Mouse (Mus musculus): ENCODE measurements at regions not wholly inside any gene's neighbourhood (a gene's known extent, or its start where the extent isn't known, plus 50 kb on each side); places are given as distances from the start of the nearest gene placed in this dataset.
A peak's percentile ranks its signal among the peaks of the same experiment; 100 is the strongest.

DNA sequence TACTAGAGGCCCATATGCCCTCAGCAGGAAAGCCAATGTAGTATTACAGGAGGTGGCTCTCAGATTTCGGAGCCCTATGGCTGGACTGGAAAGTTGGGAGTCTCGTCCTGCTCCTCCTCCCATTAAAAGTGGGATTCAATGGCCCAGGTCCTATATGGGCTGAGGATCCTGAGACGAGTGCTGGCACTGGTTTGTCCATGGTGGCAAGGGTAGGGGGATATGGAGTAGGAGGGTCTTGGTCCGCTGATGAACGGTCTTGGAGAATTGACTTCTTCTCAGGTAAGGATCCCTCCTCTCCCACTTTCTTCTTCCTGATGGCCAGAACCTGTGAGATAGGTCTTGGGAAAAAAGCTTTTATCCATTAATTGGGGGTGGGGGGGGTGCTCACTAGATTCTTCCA lies 522.2 kb upstream of the Slc5a7 start:
- ATAC-seq (ENCODE audit: low FRiP score) = no peak
- WGBS = 88% methylated on average over 5 of the region's 5 CpGs
- H3K27me3 ChIP-seq = no peaks in the 10 kb centered on the region

DNA sequence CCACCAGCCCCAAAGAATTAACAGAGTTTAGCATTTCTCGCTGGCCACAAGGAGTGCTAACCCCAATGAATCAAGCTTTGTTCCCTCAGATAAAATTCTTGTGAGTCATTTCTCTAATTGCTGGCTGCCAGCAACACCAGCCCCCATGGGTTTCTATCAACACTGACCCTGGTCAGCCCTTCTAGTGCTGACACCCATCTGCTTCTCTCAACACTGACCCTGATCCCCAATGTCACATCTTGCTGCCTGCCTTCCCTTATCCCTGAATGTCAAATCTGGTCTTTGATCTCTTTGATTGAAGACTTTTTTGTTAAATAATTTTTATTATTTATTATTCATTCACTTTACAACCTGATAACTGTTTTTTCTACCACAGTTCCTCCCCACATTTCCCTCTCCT lies 554.8 kb upstream of the Slc5a7 start:
- no peak overlapping the region for H3K4me3 ChIP-seq
- H3K9me3 ChIP-seq (replicated peaks) = no peaks in the 10 kb centered on the region

More for the DNA sequence above, 522.2 kb upstream of the Slc5a7 start:
- Histone ChIP-seq H3K9me3 (replicated peaks) (no peaks in the 10 kb centered on the region), H3K9ac (no peak overlapping the region), H3K36me3 (no peaks in the 10 kb centered on the region), H3K4me1 (no peaks in the 10 kb centered on the region), H3K4me2 (replicated peaks) (no peak overlapping the region), H3K27ac (no peak overlapping the region), H3K4me3 (no peak overlapping the region)

GRCm38 (mm10) chr17:54896198-54896597 lies 549.0 kb upstream of the St6gal2 start:
- Histone ChIP-seq H3K4me3 (no peak overlapping the region), H3K4me2 (replicated peaks) (no peak overlapping the region), H3K36me3 (no peaks in the 10 kb centered on the region), H3K27me3 (no peaks in the 10 kb centered on the region), H3K9ac (no peak overlapping the region), H3K27ac (no peak overlapping the region), H3K4me1 (no peaks in the 10 kb centered on the region), H3K9me3 (replicated peaks) (no peaks in the 10 kb centered on the region)
- 46% methylated on average over 4 of the region's 4 CpGs for WGBS
- ATAC-seq (ENCODE audit: low FRiP score) = peak; percentile 38; the same call in 1 of the 2 replicates

More for the DNA sequence above, 554.8 kb upstream of the Slc5a7 start:
- 86% methylated on average over 1 of the region's 1 CpGs for WGBS
- Histone ChIP-seq H3K9ac (no peak overlapping the region), H3K27me3 (no peaks in the 10 kb centered on the region), H3K36me3 (no peaks in the 10 kb centered on the region), H3K4me2 (replicated peaks) (no peak overlapping the region), H3K4me1 (no peaks in the 10 kb centered on the region), H3K27ac (no peak overlapping the region)
- ATAC-seq (ENCODE audit: low FRiP score) = no peak

GRCm38 (mm10) chr17:54929181-54929715 lies 515.9 kb upstream of the St6gal2 start:
- Histone ChIP-seq H3K27me3 (no peaks in the 10 kb centered on the region), H3K4me2 (replicated peaks) (no peak overlapping the region), H3K4me1 (no peaks in the 10 kb centered on the region), H3K27ac (no peak overlapping the region), H3K9me3 (replicated peaks) (no peaks in the 10 kb centered on the region), H3K9ac (no peak overlapping the region), H3K36me3 (no peaks in the 10 kb centered on the region), H3K4me3 (no peak overlapping the region)
- 75% methylated on average over 3 of the region's 3 CpGs for WGBS
- no peak for ATAC-seq (ENCODE audit: low FRiP score)

GRCm38 (mm10) chr17:54943380-54944047 lies 501.7 kb upstream of the St6gal2 start:
- WGBS = 36% methylated on average over 3 of the region's 3 CpGs
- Histone ChIP-seq H3K27me3 (no peaks in the 10 kb centered on the region), H3K4me3 (no peak overlapping the region), H3K4me2 (replicated peaks) (no peak overlapping the region), H3K27ac (no peak overlapping the region), H3K9ac (no peak overlapping the region), H3K4me1 (0 out of 2 replicates have a peak, but pooled peaks cover 2% of the 10 kb centered on the region), H3K36me3 (no peaks in the 10 kb centered on the region), H3K9me3 (replicated peaks) (no peaks in the 10 kb centered on the region)
- ATAC-seq (ENCODE audit: low FRiP score) = no peak

DNA sequence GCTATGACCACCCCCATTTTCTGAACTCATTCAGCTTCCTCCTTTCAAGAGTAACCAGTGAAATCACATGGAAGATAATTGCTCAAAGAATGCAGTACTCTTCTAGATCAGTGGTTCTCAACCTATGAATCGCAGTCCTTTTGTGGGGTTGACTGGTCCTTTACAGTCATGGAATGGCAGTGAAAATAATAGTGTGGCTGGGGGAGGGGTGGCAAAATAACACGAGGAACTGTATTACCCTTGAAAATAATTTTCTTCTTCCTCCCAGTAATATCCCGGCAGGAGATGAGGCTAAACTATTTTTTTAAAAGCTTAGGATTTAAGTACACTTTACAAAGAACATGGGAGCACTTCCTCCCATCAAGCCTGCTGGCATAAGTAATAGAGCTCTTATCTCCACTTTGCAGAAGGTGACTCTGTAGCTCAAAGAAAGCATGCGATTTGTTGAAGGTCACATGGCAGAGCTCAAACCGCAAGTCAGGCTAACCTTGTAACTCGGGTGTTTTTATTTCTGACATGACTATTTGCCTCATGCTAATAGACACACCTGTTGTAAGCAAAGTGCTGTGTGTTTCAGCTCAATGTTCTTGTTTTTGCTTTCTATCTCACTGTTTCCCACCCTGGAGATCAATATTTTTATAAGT lies 500.8 kb upstream of the St6gal2 start:
- Histone ChIP-seq H3K27ac (no peak overlapping the region), H3K27me3 (no peaks in the 10 kb centered on the region), H3K9me3 (replicated peaks) (no peaks in the 10 kb centered on the region), H3K36me3 (no peaks in the 10 kb centered on the region), H3K9ac (no peak overlapping the region), H3K4me1 (0 out of 2 replicates have a peak, but pooled peaks cover 2% of the 10 kb centered on the region), H3K4me3 (no peak overlapping the region), H3K4me2 (replicated peaks) (no peak overlapping the region)
- ATAC-seq (ENCODE audit: low FRiP score) = no peak
- WGBS = 74% methylated on average over 6 of the region's 6 CpGs
